Mouse (Mus musculus): Measurements from ENCODE around the gene Tmem87b. TPM values are rescaled to one million over a fixed set of nuclear protein-coding genes. Genes with fewer than 3 reads are reported as not detected.

Tmem87b gene
- total and polyA plus RNA-seq, 3 experiments: 1.4 to 20.3 (median 13.7) TPM

- H3K4me1 ChIP-seq (ENCODE audit: insufficient read depth, low read depth, low read length): no peaks in the 10 kb centered on the region
- H3K9me3 ChIP-seq (replicated peaks): no peaks in the 10 kb centered on the region
- peaks cover 12% of the 10 kb centered on the region for H3K27me3 ChIP-seq (ENCODE audit: insufficient read depth, low read length)
- ATAC-seq (ENCODE audit: extremely low read depth, insufficient number of reproducible peaks, low FRiP score, poor library complexity, severe bottlenecking) (no peak), DNase-seq (ENCODE audit: low spot score) (no peak)
- H3K4me3 ChIP-seq (ENCODE audit: low read depth, low read length): no peak overlapping the region
- no peak for TF ChIP-seq TAL1 (conservative IDR thresholded peaks at IDR 0.05; ENCODE audit: low read depth, low read length)
- TF ChIP-seq CTCF (IDR thresholded peaks at IDR 0.05; ENCODE audit: low read depth, low read length): no peak
- TF ChIP-seq POLR2AphosphoS5 (IDR thresholded peaks at IDR 0.05; ENCODE audit: insufficient replicate concordance, low read depth, low read length): no peak
- no peak for TF ChIP-seq GATA2 (IDR thresholded peaks at IDR 0.05; ENCODE audit: borderline replicate concordance, low read depth, low read length)
- TF ChIP-seq GATA1 (IDR thresholded peaks at IDR 0.05; ENCODE audit: borderline replicate concordance, low read length): no peak
- no peaks in the 10 kb centered on the region for H3K36me3 ChIP-seq (replicated peaks)
Measured at GRCm38 (mm10) chr2:128793958-128794357, 24.0 kb upstream of the Tmem87b start.

- Histone ChIP-seq H3K4me3 (ENCODE audit: low read depth, low read length) (no peak overlapping the region), H3K9me3 (replicated peaks) (no peaks in the 10 kb centered on the region), H3K27me3 (ENCODE audit: insufficient read depth, low read length) (peaks cover 17% of the 10 kb centered on the region), H3K4me1 (ENCODE audit: insufficient read depth, low read depth, low read length) (no peaks in the 10 kb centered on the region), H3K36me3 (replicated peaks) (no peaks in the 10 kb centered on the region)
- DNase-seq (ENCODE audit: low spot score) (no peak), ATAC-seq (ENCODE audit: extremely low read depth, insufficient number of reproducible peaks, low FRiP score, poor library complexity, severe bottlenecking) (no peak)
- no peak for TF ChIP-seq CTCF (IDR thresholded peaks at IDR 0.05; ENCODE audit: low read depth, low read length)
- TF ChIP-seq POLR2AphosphoS5 (IDR thresholded peaks at IDR 0.05; ENCODE audit: insufficient replicate concordance, low read depth, low read length): no peak
- TF ChIP-seq GATA1 (IDR thresholded peaks at IDR 0.05; ENCODE audit: borderline replicate concordance, low read length): no peak
- no peak for TF ChIP-seq TAL1 (conservative IDR thresholded peaks at IDR 0.05; ENCODE audit: low read depth, low read length)
- TF ChIP-seq GATA2 (IDR thresholded peaks at IDR 0.05; ENCODE audit: borderline replicate concordance, low read depth, low read length): no peak
Measured at GRCm38 (mm10) chr2:128796463-128796862, 21.5 kb upstream of the Tmem87b start.

- H3K27me3 ChIP-seq (ENCODE audit: insufficient read depth, low read length): peaks cover 14% of the 10 kb centered on the region
- H3K36me3 ChIP-seq (replicated peaks): no peaks in the 10 kb centered on the region
- no peak for DNase-seq (ENCODE audit: low spot score)
- no peaks in the 10 kb centered on the region for H3K9me3 ChIP-seq (replicated peaks)
- H3K4me3 ChIP-seq (ENCODE audit: low read depth, low read length): no peak overlapping the region
- no peaks in the 10 kb centered on the region; the same call in 1 of the 2 replicates for H3K4me1 ChIP-seq (ENCODE audit: insufficient read depth, low read depth, low read length)
- TF ChIP-seq GATA2 (IDR thresholded peaks at IDR 0.05; ENCODE audit: borderline replicate concordance, low read depth, low read length) (no peak), CTCF (IDR thresholded peaks at IDR 0.05; ENCODE audit: low read depth, low read length) (no peak), POLR2AphosphoS5 (IDR thresholded peaks at IDR 0.05; ENCODE audit: insufficient replicate concordance, low read depth, low read length) (no peak)
- ATAC-seq (ENCODE audit: extremely low read depth, insufficient number of reproducible peaks, low FRiP score, poor library complexity, severe bottlenecking): no peak
Measured at GRCm38 (mm10) chr2:128803441-128803840, 14.5 kb upstream of the Tmem87b start.

GRCm38 (mm10) chr2:128805341-128805740 is 12.6 kb upstream of the Tmem87b start:
- no peak overlapping the region for H3K4me3 ChIP-seq (ENCODE audit: low read depth, low read length)
- H3K36me3 ChIP-seq (replicated peaks): no peaks in the 10 kb centered on the region
- no peak for ATAC-seq (ENCODE audit: extremely low read depth, insufficient number of reproducible peaks, low FRiP score, poor library complexity, severe bottlenecking)
- H3K9me3 ChIP-seq (replicated peaks): no peaks in the 10 kb centered on the region
- no peaks in the 10 kb centered on the region; the same call in 1 of the 2 replicates for H3K4me1 ChIP-seq (ENCODE audit: insufficient read depth, low read depth, low read length)
- no peak for TF ChIP-seq TAL1 (conservative IDR thresholded peaks at IDR 0.05; ENCODE audit: low read depth, low read length)
- TF ChIP-seq POLR2AphosphoS5 (IDR thresholded peaks at IDR 0.05; ENCODE audit: insufficient replicate concordance, low read depth, low read length): no peak
- TF ChIP-seq GATA2 (IDR thresholded peaks at IDR 0.05; ENCODE audit: borderline replicate concordance, low read depth, low read length): no peak
- TF ChIP-seq CTCF (IDR thresholded peaks at IDR 0.05; ENCODE audit: low read depth, low read length): no peak
- TF ChIP-seq GATA1 (IDR thresholded peaks at IDR 0.05; ENCODE audit: borderline replicate concordance, low read length): no peak
- peaks cover 20% of the 10 kb centered on the region for H3K27me3 ChIP-seq (ENCODE audit: insufficient read depth, low read length)
- no peak for DNase-seq (ENCODE audit: low spot score)

- H3K9me3 ChIP-seq (replicated peaks): no peaks in the 10 kb centered on the region
- no peak overlapping the region for H3K4me3 ChIP-seq (ENCODE audit: low read depth, low read length)
- no peaks in the 10 kb centered on the region for H3K36me3 ChIP-seq (replicated peaks)
- no peaks in the 10 kb centered on the region; the same call in 1 of the 2 replicates for H3K4me1 ChIP-seq (ENCODE audit: insufficient read depth, low read depth, low read length)
- peaks cover 16% of the 10 kb centered on the region for H3K27me3 ChIP-seq (ENCODE audit: insufficient read depth, low read length)
- DNase-seq (ENCODE audit: low spot score): no peak
- TF ChIP-seq GATA1 (IDR thresholded peaks at IDR 0.05; ENCODE audit: borderline replicate concordance, low read length) (no peak), GATA2 (IDR thresholded peaks at IDR 0.05; ENCODE audit: borderline replicate concordance, low read depth, low read length) (no peak), POLR2AphosphoS5 (IDR thresholded peaks at IDR 0.05; ENCODE audit: insufficient replicate concordance, low read depth, low read length) (no peak), TAL1 (conservative IDR thresholded peaks at IDR 0.05; ENCODE audit: low read depth, low read length) (no peak), CTCF (IDR thresholded peaks at IDR 0.05; ENCODE audit: low read depth, low read length) (no peak)
- no peak for ATAC-seq (ENCODE audit: extremely low read depth, insufficient number of reproducible peaks, low FRiP score, poor library complexity, severe bottlenecking)
Measured at GRCm38 (mm10) chr2:128806561-128806960, 11.4 kb upstream of the Tmem87b start.

GRCm38 (mm10) chr2:128812761-128813160 is 5.2 kb upstream of the Tmem87b start:
- Histone ChIP-seq H3K9me3 (replicated peaks) (no peaks in the 10 kb centered on the region), H3K4me1 (ENCODE audit: insufficient read depth, low read depth, low read length) (peaks cover 10% of the 10 kb centered on the region), H3K36me3 (replicated peaks) (no peaks in the 10 kb centered on the region), H3K4me3 (ENCODE audit: low read depth, low read length) (no peak overlapping the region), H3K27me3 (ENCODE audit: insufficient read depth, low read length) (peaks cover 26% of the 10 kb centered on the region)
- no peak for TF ChIP-seq CTCF (IDR thresholded peaks at IDR 0.05; ENCODE audit: low read depth, low read length)
- TF ChIP-seq TAL1 (conservative IDR thresholded peaks at IDR 0.05; ENCODE audit: low read depth, low read length): no peak
- TF ChIP-seq POLR2AphosphoS5 (IDR thresholded peaks at IDR 0.05; ENCODE audit: insufficient replicate concordance, low read depth, low read length): no peak
- TF ChIP-seq GATA1 (IDR thresholded peaks at IDR 0.05; ENCODE audit: borderline replicate concordance, low read length): no peak
- no peak for TF ChIP-seq GATA2 (IDR thresholded peaks at IDR 0.05; ENCODE audit: borderline replicate concordance, low read depth, low read length)
- DNase-seq (ENCODE audit: low spot score) (no peak), ATAC-seq (ENCODE audit: extremely low read depth, insufficient number of reproducible peaks, low FRiP score, poor library complexity, severe bottlenecking) (no peak)
